Mouse (Mus musculus) testis, adult 2 months (tissue): ENCODE measurements around the gene Auts2.

Experiments used
- CTCF ChIP-seq: fragments of 200-500 bp; IDR thresholded peaks from 2 replicates; pipeline ENCODE4 v1.5.1; 2012; ENCODE audit warnings: low read depth, mild to moderate bottlenecking, inconsistent platforms, low read length, moderate library complexity; ENCODE audit not compliant: control insufficient read depth, insufficient read depth, insufficient replicate concordance
- POLR2A ChIP-seq: fragments of 200-500 bp; IDR thresholded peaks from 2 replicates; pipeline ENCODE4 v1.6.1; 2012; ENCODE audit warnings: low read depth, mild to moderate bottlenecking, inconsistent platforms, low read length, moderate library complexity; ENCODE audit not compliant: control insufficient read depth

DNA sequence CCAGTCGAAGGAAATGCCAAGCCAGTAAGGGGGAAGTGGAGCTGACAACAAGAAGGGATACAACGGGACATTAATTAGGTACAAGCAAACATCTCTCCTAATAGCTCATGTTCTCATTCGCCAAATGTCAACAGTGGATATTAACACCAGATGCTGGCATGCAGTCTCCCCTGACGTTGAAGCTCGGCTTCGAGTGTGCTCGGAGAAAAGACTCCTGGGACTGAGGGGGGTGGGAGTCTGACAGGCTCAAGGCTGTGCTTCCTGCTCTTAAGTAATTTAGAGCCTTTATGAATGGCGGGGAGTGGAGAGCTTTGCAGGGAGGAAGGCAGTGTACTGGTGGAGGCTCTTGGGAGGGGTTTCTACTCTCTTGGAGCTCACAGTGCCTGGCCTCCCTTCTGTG, 687.8 kb downstream of the Auts2 start:
- TF ChIP-seq CTCF = no peak
- TF ChIP-seq POLR2A = no peak
